Mouse (Mus musculus) frontal cortex, postnatal 10 days (tissue): Measurements from ENCODE around the gene Ret.

Source experiments
- DNase-seq, 2 experiments: peaks; one replicate each; pipeline ENCODE4 v3.0.0; 2022; ENCODE audit warnings: low spot score in 2 of 2, mixed read lengths in 1 of 2

The Ret gene

DNA sequence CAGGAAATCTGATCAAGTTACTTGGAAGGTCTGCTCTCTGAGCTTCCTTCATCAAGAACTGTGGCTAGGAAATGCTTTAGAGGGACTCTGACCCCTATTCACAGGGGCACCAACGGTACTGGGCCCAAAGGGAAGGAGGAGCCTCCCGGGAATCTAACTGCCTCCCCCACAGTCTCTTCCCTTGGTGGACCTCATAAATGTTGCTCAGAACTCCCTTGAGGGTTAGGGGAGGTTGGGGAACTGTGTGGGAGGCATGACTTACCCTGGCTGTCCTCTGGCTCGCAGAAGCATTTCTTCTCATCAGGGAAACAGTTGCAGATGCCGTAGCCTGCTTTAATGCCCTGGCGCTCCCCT, 23.6 kb downstream of the Ret start:
- no peak for DNase-seq

DNA sequence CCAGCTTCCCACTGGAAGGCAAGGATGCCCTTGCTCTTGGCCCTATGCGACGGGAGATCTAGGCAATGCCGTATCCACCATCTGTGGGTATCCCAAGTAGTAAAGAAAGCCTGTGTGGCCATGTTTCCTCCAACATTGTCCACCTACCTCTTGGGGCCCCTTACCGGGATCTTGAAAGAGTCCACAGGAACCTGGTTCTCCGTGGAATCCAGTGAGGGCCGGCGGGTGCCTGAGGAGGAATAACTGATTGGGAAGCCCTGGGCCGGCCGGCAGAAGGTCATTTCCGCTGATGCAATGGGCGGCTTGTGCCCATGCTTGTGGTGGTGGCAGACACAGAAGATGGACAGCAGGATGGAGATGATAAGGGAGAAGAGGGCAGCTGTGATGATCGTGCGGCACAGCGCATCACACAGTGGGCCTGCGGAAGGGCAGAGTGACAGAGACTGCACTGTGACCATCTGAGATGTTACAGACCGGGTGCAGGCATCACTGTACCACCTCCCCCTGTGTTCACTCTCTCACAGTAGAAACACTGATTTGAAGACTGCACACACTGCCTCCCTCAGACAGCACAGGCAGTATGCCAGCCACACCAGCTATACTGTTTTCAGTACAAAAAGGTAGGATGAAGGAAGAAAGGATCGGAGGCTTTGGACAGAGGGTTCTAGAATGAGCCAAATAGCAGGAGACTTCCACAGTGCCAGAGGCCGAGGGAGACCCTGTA, 24.1 kb downstream of the Ret start:
- no peak for DNase-seq

DNA sequence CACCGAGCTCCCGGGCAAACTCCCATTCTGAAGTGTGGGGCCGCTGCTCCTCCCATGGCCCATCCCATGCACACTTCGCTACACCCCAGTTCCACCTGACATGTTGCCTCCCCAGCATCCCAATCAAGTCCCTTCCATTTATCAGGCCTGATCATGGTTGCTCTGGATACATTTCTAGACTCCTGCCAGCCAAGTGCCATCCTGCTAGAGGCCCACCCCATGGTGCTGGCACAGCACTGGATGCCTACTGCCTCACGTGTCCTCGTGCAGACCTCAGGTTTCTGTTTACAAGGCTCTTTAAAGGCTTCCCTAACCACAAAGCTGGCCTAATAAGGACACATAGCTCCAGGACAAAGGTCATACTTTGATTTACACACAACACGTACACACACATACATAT, 26.1 kb downstream of the Ret start:
- DNase-seq, result no peak

- DNase-seq, result no peak
These were observed 29.4 kb downstream of the Ret start for GRCm38 (mm10) chr6:118168106-118168505.

- DNase-seq, result no peak
These were observed 30.5 kb downstream of the Ret start for GRCm38 (mm10) chr6:118167013-118167412.

- no peak for DNase-seq
These were observed 32.0 kb downstream of the Ret start for GRCm38 (mm10) chr6:118165516-118165915.

DNA sequence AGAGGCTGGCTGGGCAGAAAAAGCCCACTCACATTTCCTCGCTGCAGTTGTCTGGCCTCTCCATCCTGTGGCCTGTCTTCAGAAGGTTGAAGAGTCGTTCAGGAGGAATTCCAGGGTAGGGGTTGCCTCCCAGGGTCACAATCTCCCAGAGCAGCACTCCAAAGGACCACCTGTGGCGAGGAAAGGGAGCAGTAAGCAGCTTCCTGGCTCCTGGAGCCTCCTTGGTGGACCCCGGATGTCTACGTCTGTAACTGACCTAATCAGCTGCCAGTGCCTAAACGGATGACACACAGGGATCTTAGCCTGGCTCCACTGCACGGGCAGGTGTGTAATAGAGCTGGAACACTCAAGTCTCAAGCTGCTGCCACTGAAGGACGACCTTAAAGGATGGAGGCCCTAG, 32.8 kb downstream of the Ret start:
- no peak for DNase-seq

GRCm38 (mm10) chr6:118163086-118163485, 34.4 kb downstream of the Ret start:
- DNase-seq, result peak in 1 of 2 experiments; percentile 1

GRCm38 (mm10) chr6:118162457-118163082, 34.9 kb downstream of the Ret start:
- peak in 1 of 2 experiments; percentile 0 for DNase-seq

DNA sequence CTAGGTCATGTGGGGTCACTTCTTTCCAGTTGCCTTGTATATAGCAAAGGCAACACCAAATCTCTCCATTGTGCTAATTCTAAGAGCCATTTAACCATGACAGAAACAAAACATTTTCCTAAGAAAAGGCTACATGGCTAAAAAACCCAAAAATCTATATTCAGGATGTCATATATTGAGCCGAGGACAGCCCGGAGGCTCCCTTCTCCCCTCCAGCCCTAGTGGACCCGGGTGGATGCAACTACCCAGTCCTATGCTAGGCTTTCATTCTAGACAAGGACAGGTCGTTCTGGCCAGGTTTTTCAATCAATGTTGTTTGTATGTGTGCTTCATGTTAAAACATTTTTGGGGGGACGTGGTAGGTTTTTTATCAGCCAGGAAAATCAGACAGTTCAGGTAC, 44.4 kb downstream of the Ret start:
- no peak for DNase-seq

DNA sequence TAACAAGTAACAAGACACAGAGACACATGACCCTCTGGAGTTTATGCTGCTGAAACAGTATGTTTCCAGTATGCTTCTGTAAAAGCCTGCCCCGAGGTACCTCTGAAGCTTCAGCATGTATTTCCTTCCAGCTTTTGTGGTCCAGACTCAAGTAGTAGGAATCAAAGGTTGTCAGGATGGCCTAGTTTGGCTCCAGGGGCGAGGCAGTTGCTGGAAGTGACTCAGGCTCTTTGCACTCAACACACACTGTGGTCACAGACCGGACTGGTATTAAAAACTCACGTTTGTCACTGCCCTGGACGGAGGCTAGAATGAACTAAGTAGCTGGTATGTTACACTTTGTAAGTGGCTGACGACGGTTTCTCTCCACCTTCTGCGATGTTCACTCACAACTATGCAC, 46.5 kb downstream of the Ret start:
- DNase-seq, result no peak

DNA sequence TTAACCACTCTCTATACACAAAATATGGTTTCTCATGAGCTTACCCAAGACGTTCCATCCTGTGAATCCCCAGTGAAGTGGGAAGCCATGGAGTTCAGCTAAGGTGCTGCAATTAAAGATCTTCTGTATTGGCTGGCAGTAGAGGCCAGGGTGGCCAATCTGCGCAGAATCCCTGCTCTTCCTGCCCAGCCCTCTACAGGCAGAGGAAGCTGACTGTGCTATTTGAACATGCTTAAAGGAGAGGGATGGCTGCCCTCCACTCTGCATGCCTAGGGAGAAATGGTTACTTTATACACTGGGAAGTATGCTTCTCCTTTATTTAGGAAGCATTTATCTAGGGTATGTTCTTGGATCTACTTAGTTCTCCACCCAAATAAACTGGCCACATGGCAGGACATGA, 47.0 kb downstream of the Ret start:
- DNase-seq, result no peak

DNA sequence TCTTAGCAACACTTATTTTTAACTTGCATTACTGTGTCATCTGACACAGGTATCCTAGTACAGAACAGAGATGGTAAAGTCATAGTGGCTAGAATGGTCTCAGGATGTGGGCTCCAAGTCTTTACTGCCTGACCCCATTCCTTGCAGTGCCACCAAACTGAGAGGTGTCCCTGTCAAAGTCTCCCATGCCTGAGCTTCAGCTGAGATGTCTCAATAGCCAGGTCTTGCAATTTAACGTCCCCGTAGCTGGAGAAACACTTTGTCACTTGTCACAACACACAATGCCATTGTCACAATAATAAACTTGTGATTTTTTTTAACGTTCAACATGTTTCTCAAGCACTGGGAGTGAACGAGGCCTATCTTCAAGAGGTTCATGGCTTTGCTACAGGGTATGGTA, 47.4 kb downstream of the Ret start:
- DNase-seq, result no peak

DNA sequence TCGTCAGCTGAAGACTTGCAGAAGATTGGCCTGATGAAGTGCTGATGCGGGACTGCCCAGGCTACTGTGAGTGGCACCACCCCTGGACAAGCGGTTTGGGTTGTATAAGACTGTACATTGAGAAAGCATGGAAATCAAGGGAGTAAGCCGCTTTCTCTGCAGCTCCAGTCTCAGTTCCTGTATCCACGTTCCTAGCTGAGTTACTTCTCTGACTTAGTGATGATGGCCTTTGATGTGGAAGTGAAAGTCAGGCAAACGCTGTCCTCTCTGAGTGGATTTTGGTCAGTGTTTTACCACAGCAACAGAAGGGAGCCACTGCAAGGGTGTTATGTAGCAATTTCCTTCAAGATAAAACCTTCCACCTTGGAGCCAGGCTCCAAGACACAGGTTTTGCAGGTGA, 56.6 kb downstream of the Ret start:
- no peak for DNase-seq

- peak; percentile 78 to 91 for DNase-seq
These were observed 58.5 kb downstream of the Ret start, which contains the start of gene Csgalnact2 for GRCm38 (mm10) chr6:118138731-118139709. Csgalnact2 (minus strand) TSS chr6:118139140.

DNA sequence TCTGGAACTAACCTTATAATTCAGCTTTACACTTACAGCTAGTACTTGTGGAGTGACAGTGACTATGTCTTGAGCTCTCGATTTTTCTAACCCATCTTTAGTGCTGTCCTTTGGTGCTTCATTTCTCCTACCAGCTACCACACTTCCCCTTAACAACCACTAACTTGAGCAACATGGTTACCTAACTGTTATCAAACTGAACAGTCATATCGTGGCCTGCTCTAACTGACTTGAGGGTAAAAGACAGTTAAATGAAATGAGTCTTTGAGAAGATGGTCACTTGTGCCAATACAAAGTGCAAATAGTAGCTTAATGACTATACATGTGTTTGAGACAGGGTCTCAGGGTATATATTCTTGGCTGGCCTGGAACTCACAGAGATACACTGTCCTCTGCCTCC, 60.4 kb downstream of the Ret start:
- no peak for DNase-seq

- DNase-seq, result no peak
These were observed 63.1 kb downstream of the Ret start for GRCm38 (mm10) chr6:118134461-118134860.

- no peak for DNase-seq
These were observed 67.5 kb downstream of the Ret start for GRCm38 (mm10) chr6:118130022-118130421.

GRCm38 (mm10) chr6:118127827-118128487, 69.6 kb downstream of the Ret start:
- no peak for DNase-seq

DNA sequence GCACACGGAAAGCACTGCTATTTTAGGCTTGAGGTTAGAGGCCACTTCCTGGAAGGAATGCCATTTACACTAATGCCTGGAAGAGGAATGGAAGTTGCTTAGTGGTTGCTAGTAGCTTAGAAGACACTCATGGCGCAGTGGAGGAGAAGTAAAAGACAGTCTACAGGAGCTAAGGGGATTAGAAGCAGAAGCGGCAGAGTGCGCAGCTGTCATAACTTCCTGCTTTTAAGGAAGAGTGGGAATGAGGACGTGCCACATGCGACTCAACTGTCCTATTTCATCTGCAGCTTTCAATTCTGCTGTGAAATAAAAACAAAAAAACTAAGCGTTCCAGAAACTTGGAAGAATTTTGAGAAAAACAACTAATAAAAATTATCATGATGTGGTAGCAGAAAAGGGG, 70.3 kb downstream of the Ret start:
- no peak for DNase-seq

DNA sequence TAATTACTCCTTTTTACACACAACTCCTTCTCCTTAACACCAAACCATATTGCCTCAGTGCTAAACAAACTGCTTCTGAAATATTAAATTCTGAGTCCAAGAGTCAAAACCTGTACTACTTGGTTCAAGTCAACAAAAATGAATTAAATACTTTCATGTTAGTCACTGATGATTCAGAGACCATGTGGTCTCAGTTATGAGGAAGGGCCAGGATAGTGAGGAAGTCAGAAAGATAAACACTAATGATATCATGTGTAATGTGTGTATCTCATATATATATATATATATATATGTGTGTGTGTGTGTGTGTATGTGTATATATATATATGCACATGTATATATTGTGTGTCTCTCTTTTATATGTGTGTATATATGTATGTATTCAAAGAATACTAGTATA, 70.9 kb downstream of the Ret start:
- DNase-seq, result no peak

- no peak for DNase-seq
These were observed 74.8 kb downstream of the Ret start for GRCm38 (mm10) chr6:118122767-118123166.
